Mouse (Mus musculus) ES-Bruce4 (cell line): ENCODE measurements around the gene Zp3. TPM values are rescaled to one million over a fixed set of nuclear protein-coding genes. Genes with fewer than 3 reads are reported as not detected.
A peak's percentile ranks its signal among the peaks of the same experiment; 100 is the strongest.

Source experiments
- H3K27ac ChIP-seq: 2 replicates; pipeline ENCODE4 v1.5.1; 2012; ENCODE audit warnings: low read length, inconsistent platforms; ENCODE audit not compliant: insufficient read depth
- H3K27me3 ChIP-seq: 2 replicates; pipeline ENCODE4 v1.6.1; 2012; ENCODE audit warnings: mild to moderate bottlenecking, low read length, inconsistent platforms; ENCODE audit not compliant: control insufficient read depth, poor library complexity, insufficient read depth, severe bottlenecking
- H3K36me3 ChIP-seq: 2 replicates; pipeline ENCODE4 v1.6.1; 2012; ENCODE audit warnings: inconsistent platforms, mild to moderate bottlenecking, low read length, moderate library complexity; ENCODE audit not compliant: control insufficient read depth, poor library complexity, insufficient read depth, severe bottlenecking
- H3K4me1 ChIP-seq: one replicate; pipeline ENCODE4 v1.8.1; 2011; ENCODE audit warnings: low read length; ENCODE audit not compliant: control insufficient read depth, insufficient read depth
- H3K4me3 ChIP-seq: 2 replicates; pipeline ENCODE4 v1.5.1; 2011; ENCODE audit warnings: low read depth, mild to moderate bottlenecking, low read length
- H3K9ac ChIP-seq: 2 replicates; pipeline ENCODE4 v1.6.1; 2012; ENCODE audit warnings: low read depth, mild to moderate bottlenecking, inconsistent platforms; ENCODE audit not compliant: poor library complexity, severe bottlenecking
- H3K9me3 ChIP-seq: replicated peaks from 2 replicates; pipeline ENCODE4 v1.6.1; 2012; ENCODE audit warnings: mild to moderate bottlenecking, low read length, inconsistent platforms; ENCODE audit not compliant: control insufficient read depth, poor library complexity, insufficient read depth, severe bottlenecking
- CTCF ChIP-seq: IDR thresholded peaks from one replicate; pipeline ENCODE4 v1.8.1; 2011; ENCODE audit warnings: low read depth, low read length
- EP300 ChIP-seq: IDR thresholded peaks from 2 replicates; pipeline ENCODE4 v1.6.1; 2011; ENCODE audit warnings: low read depth, low read length; ENCODE audit not compliant: insufficient read depth
- POLR2A ChIP-seq: IDR thresholded peaks from one replicate; pipeline ENCODE4 v1.8.1; 2011; ENCODE audit warnings: low read length; ENCODE audit not compliant: insufficient read depth
- polyA plus RNA-seq: library from polyadenylated mRNA; stranded (reverse); fragments of >200 nt; gene quantifications from 2 replicates; pipeline ENCODE4 v1.2.4, GENCODE M21; 2011; ENCODE audit warnings: low read depth; ENCODE audit not compliant: missing spikeins, insufficient read depth, insufficient read length

Zp3 gene
- polyA plus RNA-seq, result 2.0 and 2.4 TPM in 2 replicates

- no peaks in the 10 kb centered on the region for H3K27me3 ChIP-seq
- no peak within 1 kb of the TSS; the same call in 1 of the 2 replicates for H3K27ac ChIP-seq
- H3K4me1 ChIP-seq, result peaks cover 8% of the 10 kb centered on the region
- peak within 1 kb of the TSS; percentile 31 for H3K9ac ChIP-seq
- H3K36me3 ChIP-seq, result no peaks in the 10 kb centered on the region
- H3K4me3 ChIP-seq, result peak within 1 kb of the TSS; percentile 59
- TF ChIP-seq EP300, result no peak
- no peak for TF ChIP-seq POLR2A
- no peak for TF ChIP-seq CTCF
- H3K9me3 ChIP-seq, result no peaks in the 10 kb centered on the region
These were observed at the start of gene Zp3 for GRCm38 (mm10) chr5:135979904-135980303. Zp3 (plus strand) TSS chr5:135980099.

DNA sequence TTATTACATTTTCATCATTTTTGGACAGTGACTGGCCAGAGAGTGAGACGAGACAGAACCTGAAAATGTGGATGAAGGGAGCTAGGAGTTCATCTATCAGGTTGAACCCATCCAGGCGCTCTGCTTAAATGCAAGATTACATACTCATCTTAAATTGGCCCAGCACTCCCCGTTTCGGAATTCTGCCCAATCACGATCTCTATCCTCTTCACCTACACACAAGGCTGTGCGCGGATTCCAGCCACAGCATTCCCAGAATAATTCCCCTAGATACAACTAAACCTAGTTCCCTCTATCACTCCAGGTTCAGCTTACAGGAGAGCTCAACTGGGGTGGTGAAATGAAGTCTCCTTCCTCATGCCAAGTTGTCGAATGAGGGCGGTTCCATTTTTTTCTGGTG lies 48.4 kb upstream of the Zp3 start:
- H3K27me3 ChIP-seq, result no peaks in the 10 kb centered on the region
- 0 out of 2 replicates have a peak overlapping the region, but pooled peaks have one; percentile 34 for H3K27ac ChIP-seq
- H3K4me1 ChIP-seq, result peaks cover 2% of the 10 kb centered on the region
- no peaks in the 10 kb centered on the region for H3K9me3 ChIP-seq
- peaks cover 61% of the 10 kb centered on the region for H3K36me3 ChIP-seq
- peak overlapping the region; percentile 28 for H3K9ac ChIP-seq
- H3K4me3 ChIP-seq, result peak overlapping the region; percentile 41
- TF ChIP-seq CTCF (no peak), POLR2A (no peak), EP300 (no peak)

DNA sequence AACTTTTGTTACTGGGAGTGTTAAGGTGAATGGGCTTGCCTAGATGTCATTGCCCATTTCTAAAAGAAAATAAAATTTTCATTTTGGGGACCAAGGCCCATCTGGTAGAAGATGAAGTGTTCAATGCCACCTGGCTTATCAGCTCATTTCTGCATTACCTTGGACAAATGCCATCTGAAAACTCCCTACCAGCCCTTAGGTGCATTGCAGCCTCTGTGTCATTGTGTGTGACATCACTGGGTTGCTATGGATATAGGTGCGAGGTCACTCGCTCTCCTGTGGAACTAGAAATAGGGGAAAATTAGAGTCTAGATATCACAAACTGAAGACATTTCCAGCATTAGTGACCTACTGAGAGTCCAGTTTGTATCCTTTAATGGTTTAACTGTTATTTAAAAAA lies 47.5 kb upstream of the Zp3 start:
- no peaks in the 10 kb centered on the region for H3K9me3 ChIP-seq
- peak overlapping the region; percentile 95; the same call in 1 of the 2 replicates for H3K9ac ChIP-seq
- H3K27me3 ChIP-seq, result no peaks in the 10 kb centered on the region
- TF ChIP-seq POLR2A, result no peak
- TF ChIP-seq CTCF, result no peak
- TF ChIP-seq EP300, result no peak
- H3K27ac ChIP-seq, result no peak overlapping the region
- H3K4me3 ChIP-seq, result peak overlapping the region; percentile 46
- H3K36me3 ChIP-seq, result peaks cover 52% of the 10 kb centered on the region
- peaks cover 2% of the 10 kb centered on the region for H3K4me1 ChIP-seq

- H3K4me1 ChIP-seq, result peaks cover 2% of the 10 kb centered on the region
- H3K36me3 ChIP-seq, result peaks cover 46% of the 10 kb centered on the region
- no peaks in the 10 kb centered on the region for H3K27me3 ChIP-seq
- H3K4me3 ChIP-seq, result peak overlapping the region; percentile 99
- H3K9me3 ChIP-seq, result no peaks in the 10 kb centered on the region
- no peak for TF ChIP-seq CTCF
- TF ChIP-seq EP300, result no peak
- no peak for TF ChIP-seq POLR2A
- H3K27ac ChIP-seq, result no peak overlapping the region
- peak overlapping the region; percentile 95 for H3K9ac ChIP-seq
These were observed 46.5 kb upstream of the Zp3 start for GRCm38 (mm10) chr5:135933222-135933899.

DNA sequence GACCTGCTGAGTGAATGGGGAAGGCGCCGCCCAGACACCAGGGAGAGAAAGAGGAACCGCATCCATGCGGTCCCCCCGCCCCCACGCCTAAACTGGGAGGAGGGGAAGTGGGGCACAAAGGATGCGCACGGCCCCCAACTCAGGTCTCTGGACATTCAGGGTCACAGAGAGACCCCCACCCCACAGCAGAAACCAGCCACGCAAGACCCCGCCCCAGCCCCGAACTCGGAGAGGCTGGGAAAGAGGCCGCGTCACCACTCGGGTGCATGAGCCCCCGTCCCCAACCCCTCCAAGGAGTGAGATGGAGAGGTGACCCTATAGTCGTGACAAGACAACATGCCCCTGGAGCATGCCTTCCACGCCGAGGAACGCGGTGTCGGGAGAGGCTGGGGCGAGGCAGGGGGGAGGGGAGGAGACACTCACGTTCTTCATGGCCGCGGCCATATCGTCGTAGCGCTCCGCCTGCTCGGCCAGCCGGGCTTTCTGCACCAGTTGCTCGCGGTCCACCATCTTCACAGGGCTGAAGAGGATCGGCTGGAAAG lies 45.9 kb upstream of the Zp3 start:
- no peaks in the 10 kb centered on the region for H3K9me3 ChIP-seq
- TF ChIP-seq EP300 (0 out of 2 replicates have a peak, but pooled peaks have one; percentile 8), POLR2A (no peak)
- no peaks in the 10 kb centered on the region for H3K27me3 ChIP-seq
- H3K9ac ChIP-seq, result peak overlapping the region; percentile 95
- no peaks in the 10 kb centered on the region for H3K4me1 ChIP-seq
- peak overlapping the region; percentile 99 for H3K4me3 ChIP-seq
- peak overlapping the region; percentile 80 for H3K27ac ChIP-seq
- H3K36me3 ChIP-seq, result peaks cover 41% of the 10 kb centered on the region

- Histone ChIP-seq H3K9me3 (no peaks in the 10 kb centered on the region), H3K4me1 (no peaks in the 10 kb centered on the region), H3K27me3 (no peaks in the 10 kb centered on the region), H3K36me3 (peaks cover 35% of the 10 kb centered on the region), H3K27ac (peak within 1 kb of the TSS; percentile 100), H3K4me3 (peak within 1 kb of the TSS; percentile 99), H3K9ac (peak within 1 kb of the TSS; percentile 95)
- TF ChIP-seq CTCF (peak; percentile 36), POLR2A (peak; percentile 98), EP300 (peak; percentile 98)
These were observed 45.3 kb upstream of the Zp3 start, which contains the start of gene Ywhag for GRCm38 (mm10) chr5:135934481-135935175. Ywhag (minus strand) TSS chr5:135934616.
